Mouse (Mus musculus) spleen, adult 18-20 months (tissue): ENCODE data around the gene Agbl4.

ENCODE experiments used
- DNase-seq, 2 experiments: peaks; one replicate each; pipeline ENCODE4 v3.0.0; 2022; ENCODE audit warnings: mixed read lengths in 2 of 2

Agbl4 gene

GRCm38 (mm10) chr4:111281836-111282235, 884.4 kb downstream of the Agbl4 start:
- DNase-seq = no peak

GRCm38 (mm10) chr4:111284625-111285024, 887.2 kb downstream of the Agbl4 start:
- no peak for DNase-seq

GRCm38 (mm10) chr4:111294528-111295241, 897.2 kb downstream of the Agbl4 start:
- DNase-seq = no peak

- DNase-seq = no peak
Observed at GRCm38 (mm10) chr4:111306518-111306917, 909.1 kb downstream of the Agbl4 start.

- no peak for DNase-seq
Observed at GRCm38 (mm10) chr4:111307166-111307565, 909.7 kb downstream of the Agbl4 start.

GRCm38 (mm10) chr4:111307633-111308032, 910.2 kb downstream of the Agbl4 start:
- no peak for DNase-seq

- DNase-seq = no peak
Observed at GRCm38 (mm10) chr4:111308572-111309288, 911.3 kb downstream of the Agbl4 start.

GRCm38 (mm10) chr4:111327094-111327493, 929.6 kb downstream of the Agbl4 start:
- no peak for DNase-seq

GRCm38 (mm10) chr4:111327760-111328373, 930.4 kb downstream of the Agbl4 start:
- DNase-seq = peak in 1 of 2 experiments; percentile 21

GRCm38 (mm10) chr4:111329501-111329900, 932.0 kb downstream of the Agbl4 start:
- no peak for DNase-seq

GRCm38 (mm10) chr4:111332864-111333263, 935.4 kb downstream of the Agbl4 start:
- no peak for DNase-seq

- no peak for DNase-seq
Observed at GRCm38 (mm10) chr4:111349965-111350364, 952.5 kb downstream of the Agbl4 start.

GRCm38 (mm10) chr4:111350615-111351525, 953.4 kb downstream of the Agbl4 start:
- DNase-seq = no peak

GRCm38 (mm10) chr4:111356584-111357115, 959.2 kb downstream of the Agbl4 start:
- DNase-seq = no peak

- DNase-seq = no peak
Observed at GRCm38 (mm10) chr4:111357176-111357575, 959.7 kb downstream of the Agbl4 start.

- DNase-seq = no peak
Observed at GRCm38 (mm10) chr4:111364199-111364598, 966.7 kb downstream of the Agbl4 start.

GRCm38 (mm10) chr4:111367771-111368170, 970.3 kb downstream of the Agbl4 start:
- no peak for DNase-seq

GRCm38 (mm10) chr4:111377159-111377558, 979.7 kb downstream of the Agbl4 start:
- no peak for DNase-seq

GRCm38 (mm10) chr4:111378071-111378470, 980.6 kb downstream of the Agbl4 start:
- no peak for DNase-seq

- DNase-seq = no peak
Observed at GRCm38 (mm10) chr4:111383101-111383500, 985.6 kb downstream of the Agbl4 start.

- DNase-seq = no peak
Observed at GRCm38 (mm10) chr4:111390736-111391135, 993.3 kb downstream of the Agbl4 start.

- DNase-seq = peak; percentile 41 to 42
Observed at GRCm38 (mm10) chr4:111399784-111400183, 1002.3 kb downstream of the Agbl4 start.
